Mouse (Mus musculus) C2C12 (cell line): ENCODE results near the gene Olfr1394.

ENCODE experiments used
- CEBPB ChIP-seq: IDR thresholded peaks from one replicate; pipeline ENCODE4 v1.6.1; 2011; ENCODE audit warnings: low read depth, mild to moderate bottlenecking, control low read depth, moderate library complexity
- CTCF ChIP-seq: IDR thresholded peaks from one replicate; pipeline ENCODE4 v1.5.1; 2011; ENCODE audit not compliant: control insufficient read depth, insufficient read depth, insufficient read length
- FOSL1 ChIP-seq: IDR thresholded peaks from one replicate; pipeline ENCODE4 v1.8.0; 2011; ENCODE audit warnings: mild to moderate bottlenecking, low read length; ENCODE audit not compliant: poor library complexity, insufficient read depth, severe bottlenecking
- MAX ChIP-seq: IDR thresholded peaks from one replicate; pipeline ENCODE4 v1.6.1; 2011; ENCODE audit warnings: mild to moderate bottlenecking, control low read depth
- MYOD1 ChIP-seq: IDR thresholded peaks from one replicate; pipeline ENCODE4 v1.6.1; 2011; ENCODE audit warnings: low read depth; ENCODE audit not compliant: control insufficient read depth, insufficient read length
- MYOG ChIP-seq: IDR thresholded peaks from one replicate; pipeline ENCODE4 v1.6.1; 2011; ENCODE audit not compliant: control insufficient read depth, insufficient read length; ENCODE audit errors: extremely low read depth
- USF1 ChIP-seq: IDR thresholded peaks from one replicate; pipeline ENCODE4 v1.6.1; 2011; ENCODE audit warnings: low read depth, mild to moderate bottlenecking, control low read depth, moderate library complexity

- no peak for TF ChIP-seq CTCF
- TF ChIP-seq MAX: no peak
- TF ChIP-seq MYOG: no peak
- TF ChIP-seq USF1: no peak
- TF ChIP-seq FOSL1: no peak
- no peak for TF ChIP-seq CEBPB
- TF ChIP-seq MYOD1: no peak
Measured at GRCm38 (mm10) chr11:49189737-49190136, 35.6 kb downstream of the Olfr1394 start.
